Mouse (Mus musculus) CH12.LX (cell line): ENCODE data around the gene Pdlim5. TPM values are rescaled to one million over a fixed set of nuclear protein-coding genes. Genes with fewer than 3 reads are reported as not detected.
A peak's percentile ranks its signal among the peaks of the same experiment; 100 is the strongest.

Experiments used
- DNase-seq: peaks from one replicate; pipeline ENCODE4 v3.0.0-alpha.2; 2013; ENCODE audit errors: extremely low read depth
- H3K27ac ChIP-seq: 2 replicates; pipeline ENCODE4 v1.5.1; 2012; ENCODE audit warnings: low read depth, mild to moderate bottlenecking, control low read depth, moderate library complexity; ENCODE audit not compliant: insufficient read depth
- H3K27me3 ChIP-seq: replicated peaks from 2 replicates; pipeline ENCODE3; 2012; ENCODE audit warnings: inconsistent platforms
- H3K36me3 ChIP-seq, 2 experiments: replicated peaks in 1 of 2; 2 replicates each; pipeline versions ENCODE3 to v1.6.1; 2012; ENCODE audit warnings: inconsistent platforms in 1 of 2, low read length in 1 of 2, mild to moderate bottlenecking in 1 of 2, mixed read lengths in 1 of 2, moderate library complexity in 1 of 2; ENCODE audit not compliant: control insufficient read depth in 1 of 2, insufficient read depth in 1 of 2
- H3K4me1 ChIP-seq, 2 experiments: 2 replicates each; pipeline ENCODE4 v1.6.1; 2012; ENCODE audit warnings: inconsistent platforms in 1 of 2, moderate library complexity in 1 of 2; ENCODE audit not compliant: insufficient read depth in 2 of 2, control insufficient read depth in 1 of 2
- H3K4me2 ChIP-seq: 2 replicates; pipeline ENCODE4 v1.6.1; 2012; ENCODE audit warnings: low read depth, mild to moderate bottlenecking, control low read depth; ENCODE audit not compliant: poor library complexity, insufficient read depth, severe bottlenecking
- H3K4me3 ChIP-seq, 3 experiments: fragments of 150-350 bp in 1 of 3; sonication (generic) in 1 of 3; replicated peaks in 1 of 3; 2 replicates each; pipeline versions ENCODE3 to v1.5.1; 2011 to 2012; ENCODE audit warnings: low read depth in 2 of 3, low read length in 2 of 3, mild to moderate bottlenecking in 2 of 3, moderate library complexity in 2 of 3, control low read depth in 1 of 3, improper control_type of control experiment in 1 of 3, inconsistent platforms in 1 of 3, mixed read lengths in 1 of 3; ENCODE audit not compliant: poor library complexity in 1 of 3
- H3K79me2 ChIP-seq: replicated peaks from 2 replicates; pipeline ENCODE4 v1.6.1; 2012; ENCODE audit warnings: mild to moderate bottlenecking, moderate library complexity; ENCODE audit not compliant: control insufficient read depth, poor library complexity, insufficient read depth, severe bottlenecking; ENCODE audit errors: extremely low read depth
- H3K9ac ChIP-seq: 2 replicates; pipeline ENCODE4 v1.6.1; 2012; ENCODE audit warnings: low read depth, mild to moderate bottlenecking, control low read depth, moderate library complexity; ENCODE audit not compliant: insufficient read depth
- H3K9me3 ChIP-seq: replicated peaks from 2 replicates; pipeline ENCODE3; 2012; ENCODE audit warnings: low read length, inconsistent platforms, mixed read lengths
- CTCF ChIP-seq, 2 experiments: IDR thresholded peaks in 1 of 2; conservative IDR thresholded peaks in 1 of 2; 2 replicates each; pipeline ENCODE4 v1.5.1; 2011 to 2012; ENCODE audit warnings: low read depth in 2 of 2, low read length in 2 of 2, improper control_type of control experiment in 1 of 2, inconsistent platforms in 1 of 2, mild to moderate bottlenecking in 1 of 2, moderate library complexity in 1 of 2
- ELF1 ChIP-seq: IDR thresholded peaks from 2 replicates; pipeline ENCODE4 v1.6.1; 2014; ENCODE audit warnings: low read depth, mild to moderate bottlenecking, inconsistent platforms, low read length, improper control_type of control experiment
- EP300 ChIP-seq: IDR thresholded peaks from 2 replicates; pipeline ENCODE4 v1.6.1; 2011; ENCODE audit warnings: low read length, improper control_type of control experiment
- JUND ChIP-seq: conservative IDR thresholded peaks from 2 replicates; pipeline ENCODE4 v1.6.1; 2011; ENCODE audit warnings: low read depth, low read length, improper control_type of control experiment
- SIN3A ChIP-seq: IDR thresholded peaks from 2 replicates; pipeline ENCODE4 v1.6.1; 2012; ENCODE audit warnings: low read length, improper control_type of control experiment, inconsistent platforms
- TCF12 ChIP-seq: IDR thresholded peaks from 2 replicates; pipeline ENCODE4 v1.6.1; 2014; ENCODE audit warnings: low read depth, mild to moderate bottlenecking, inconsistent platforms, low read length, improper control_type of control experiment
- UBTF ChIP-seq: IDR thresholded peaks from 2 replicates; pipeline ENCODE4 v1.6.1; 2012; ENCODE audit warnings: low read depth, mild to moderate bottlenecking, inconsistent platforms, low read length, improper control_type of control experiment, moderate library complexity
- USF1 ChIP-seq: IDR thresholded peaks from 2 replicates; pipeline ENCODE4 v1.6.1; 2014; ENCODE audit warnings: low read depth, mild to moderate bottlenecking, inconsistent platforms, low read length, improper control_type of control experiment
- ZMIZ1 ChIP-seq: IDR thresholded peaks from 2 replicates; pipeline ENCODE4 v1.6.1; 2012; ENCODE audit warnings: low read depth, mild to moderate bottlenecking, inconsistent platforms, low read length, improper control_type of control experiment
- ZNF384 ChIP-seq: IDR thresholded peaks from 2 replicates; pipeline ENCODE4 v1.6.1; 2012; ENCODE audit warnings: low read depth, low read length, improper control_type of control experiment, inconsistent platforms
- dilution Hi-C: fragments of 300-500 bp; cut with MboI; formaldehyde crosslinking; loops from 2 replicates; pipeline ENCODE4 v1.14.3; 2020; ENCODE audit warnings: low sequenced_read_pairs; ENCODE audit not compliant: extremely low pct_unique_long_range_greater_than_20kb, extremely low pct_ligation_motif_present
- in situ Hi-C: fragments of 300-500 bp; cut with MboI; formaldehyde crosslinking; loops from 3 replicates; pipeline ENCODE4 v1.14.3; 2019; ENCODE audit warnings: low sequenced_read_pairs, low pct_ligation_motif_present, low pct_unique_long_range_greater_than_20kb, mixed read lengths
- polyA plus RNA-seq: library from polyadenylated mRNA; unstranded; fragments of >175 nt; gene quantifications from 2 replicates; pipeline ENCODE4 v1.2.1, GENCODE M21; 2012; ENCODE audit warnings: low read depth; ENCODE audit not compliant: insufficient read length
- total RNA-seq, 2 experiments: library from RNA; depleted of rRNA; stranded (reverse); fragments of 300-350 nt in 1 of 2; fragments of >200 nt in 1 of 2; gene quantifications; 2 replicates each; pipeline ENCODE4 v1.2.3; 2012 to 2014

The Pdlim5 gene
- total and polyA plus RNA-seq, 3 experiments, result 22.0 to 24.6 (median 22.8) TPM

GRCm38 (mm10) chr3:142417996-142418395 lies 22.5 kb upstream of the Pdlim5 start:
- no peaks in the 10 kb centered on the region for H3K27me3 ChIP-seq
- H3K9ac ChIP-seq, result no peak overlapping the region
- dilution Hi-C loops, result no loop called here
- in situ Hi-C loops, result no loop called here
- H3K4me2 ChIP-seq, result no peak overlapping the region
- H3K79me2 ChIP-seq, result no peaks in the 10 kb centered on the region
- no peak for DNase-seq
- H3K27ac ChIP-seq, result no peak overlapping the region
- no peaks in the 10 kb centered on the region for H3K4me1 ChIP-seq
- TF ChIP-seq USF1 (no peak), ZNF384 (no peak), SIN3A (no peak), EP300 (no peak), CTCF (conservative IDR thresholded peaks at IDR 0.05 in 1 of 2, IDR thresholded peaks at IDR 0.05 in 1 of 2; ENCODE audit: low read depth in 2 of 2, low read length in 2 of 2) (no peak), TCF12 (no peak)
- no peaks in the 10 kb centered on the region for H3K9me3 ChIP-seq
- no peak overlapping the region for H3K4me3 ChIP-seq
- H3K36me3 ChIP-seq, result no peaks in the 10 kb centered on the region

GRCm38 (mm10) chr3:142413345-142413885 lies 17.9 kb upstream of the Pdlim5 start:
- Histone ChIP-seq H3K27ac (no peak overlapping the region), H3K36me3 (no peaks in the 10 kb centered on the region), H3K9me3 (no peaks in the 10 kb centered on the region), H3K9ac (no peak overlapping the region), H3K79me2 (no peaks in the 10 kb centered on the region), H3K4me3 (no peak overlapping the region), H3K4me2 (peak overlapping the region; percentile 32), H3K4me1 (no peaks in the 10 kb centered on the region), H3K27me3 (peaks cover 3% of the 10 kb centered on the region)
- dilution Hi-C loops, result no loop called here
- no peak for DNase-seq
- in situ Hi-C loops, result no loop called here
- TF ChIP-seq ELF1 (no peak), UBTF (no peak), ZMIZ1 (no peak)

- dilution Hi-C loops, result no loop called here
- Histone ChIP-seq H3K27ac (no peak overlapping the region), H3K4me2 (no peak overlapping the region), H3K79me2 (no peaks in the 10 kb centered on the region), H3K27me3 (peaks cover 3% of the 10 kb centered on the region), H3K9me3 (no peaks in the 10 kb centered on the region), H3K36me3 (no peaks in the 10 kb centered on the region), H3K4me1 (no peaks in the 10 kb centered on the region), H3K4me3 (no peak overlapping the region), H3K9ac (no peak overlapping the region)
- DNase-seq, result no peak
- no peak for TF ChIP-seq JUND
- TF ChIP-seq ZNF384, result no peak
- in situ Hi-C loops, result no loop called here
Measured at GRCm38 (mm10) chr3:142410930-142411329, 15.4 kb upstream of the Pdlim5 start.
